Mouse (Mus musculus) frontal cortex, adult (tissue): Measurements from ENCODE around the gene Kazn.

Experiments used
- ATAC-seq: cut with Nextera tagmentation; 2 replicates; pipeline ENCODE4 v1.9.2; 2017; ENCODE audit warnings: mild to moderate bottlenecking, moderate library complexity, mixed read lengths; ENCODE audit not compliant: low TSS enrichment

Gene Kazn

GRCm38 (mm10) chr4:142165363-142165762, 73.8 kb downstream of the Kazn start:
- no peak for ATAC-seq

DNA sequence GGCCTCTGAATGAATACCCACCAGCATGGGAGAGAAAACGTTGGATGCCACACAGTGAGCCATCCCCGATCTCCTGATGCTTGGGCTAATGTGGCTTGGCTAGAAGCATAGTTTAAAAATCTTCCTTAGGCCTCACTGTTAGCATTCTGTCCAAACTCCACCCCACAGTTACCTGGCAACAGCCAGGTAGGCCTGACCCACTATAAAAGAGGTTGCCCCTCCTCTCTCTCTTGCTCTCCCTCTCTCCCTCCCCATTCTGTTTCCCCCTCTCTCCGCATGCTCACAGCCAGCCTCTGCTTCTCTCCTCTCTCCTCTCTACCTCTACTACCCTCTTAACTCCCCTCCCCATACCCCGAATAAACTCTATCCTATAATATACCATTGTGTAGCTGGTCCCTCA, 74.8 kb downstream of the Kazn start:
- ATAC-seq, result no peak

DNA sequence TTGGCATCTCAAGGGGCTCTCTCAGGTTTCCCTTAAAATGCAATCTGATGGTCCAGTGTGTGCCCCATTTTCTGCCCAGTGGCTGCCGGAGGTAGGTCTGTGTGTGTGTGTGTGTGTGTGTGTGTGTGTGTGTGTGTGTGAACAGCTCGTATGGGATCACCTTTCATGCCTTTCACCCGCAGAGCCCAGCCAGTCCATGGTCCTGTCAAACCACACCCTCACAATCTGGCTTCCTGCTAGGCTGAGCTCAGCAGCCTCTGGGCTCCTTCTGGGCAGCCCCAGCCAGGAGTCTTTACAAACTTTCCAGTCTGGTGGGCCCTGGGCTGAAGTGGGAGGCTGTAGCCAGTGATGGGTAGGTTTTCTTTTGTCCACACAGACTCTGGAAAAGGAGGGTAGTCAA, 75.3 kb downstream of the Kazn start:
- no peak for ATAC-seq

DNA sequence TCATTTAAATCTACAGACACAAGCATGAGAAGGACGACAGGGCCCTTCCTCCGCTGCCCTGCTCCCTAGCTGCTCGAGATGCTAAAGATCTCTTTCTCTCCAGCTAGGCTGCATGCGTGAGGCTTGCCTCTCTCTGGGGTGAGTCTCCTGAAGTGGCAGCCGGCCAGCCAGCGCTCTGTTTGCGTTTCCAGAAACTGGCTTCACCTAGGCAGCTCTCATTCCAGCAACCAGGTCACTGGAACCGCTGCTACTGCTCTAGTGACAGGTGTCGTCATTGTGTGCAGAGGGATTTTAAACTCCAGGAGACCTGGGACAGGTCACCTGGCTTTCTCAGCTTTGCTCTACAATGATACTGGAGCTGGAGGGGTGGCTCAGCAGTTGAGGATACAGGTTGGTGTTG, 76.5 kb downstream of the Kazn start:
- ATAC-seq, result no peak

- no peak for ATAC-seq
Observed at GRCm38 (mm10) chr4:142162102-142162501, 77.1 kb downstream of the Kazn start.

DNA sequence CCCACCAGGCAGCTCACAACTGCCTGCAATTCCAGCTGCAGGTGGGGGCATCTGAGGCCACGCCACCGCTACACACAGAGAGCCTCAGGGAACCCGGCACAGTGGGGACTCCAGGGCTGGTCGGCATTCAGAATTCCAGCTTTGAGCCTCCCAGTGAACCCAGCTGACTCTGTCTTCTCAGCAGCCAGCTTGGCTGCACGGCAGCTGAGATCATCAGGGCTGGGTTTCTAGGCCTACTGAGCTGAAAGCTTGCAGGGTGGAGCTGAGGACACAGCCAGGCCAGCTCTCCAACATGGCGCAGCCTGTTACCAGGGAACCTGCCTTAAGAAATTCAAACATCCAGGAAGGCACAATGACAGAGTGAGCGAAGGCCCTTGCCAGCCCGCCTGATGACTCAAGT, 79.2 kb downstream of the Kazn start:
- ATAC-seq, result peak; percentile 80

- ATAC-seq, result 0 out of 2 replicates have a peak, but pooled peaks have one; percentile 12
Observed at GRCm38 (mm10) chr4:142156506-142156905, 82.7 kb downstream of the Kazn start.

GRCm38 (mm10) chr4:142154246-142154645, 85.0 kb downstream of the Kazn start:
- ATAC-seq, result no peak

DNA sequence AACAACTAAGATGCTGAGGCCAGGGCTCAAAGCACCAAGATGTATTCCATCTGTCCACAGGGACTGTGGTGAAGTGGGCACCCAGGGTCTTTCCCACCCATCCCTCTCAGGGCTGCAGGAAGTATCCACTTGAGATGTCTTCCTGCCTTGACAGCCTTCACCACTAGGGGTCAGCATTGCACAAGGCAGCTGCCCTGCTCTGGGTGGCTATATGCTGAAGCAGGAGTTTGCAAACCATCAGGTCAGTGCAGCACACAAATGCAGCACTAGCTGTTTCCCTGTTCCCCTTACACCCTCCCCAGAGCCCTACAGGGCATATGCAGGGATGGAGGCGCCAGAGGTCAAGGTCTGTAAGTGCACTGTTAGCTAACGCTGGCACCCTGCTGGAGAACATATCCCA, 85.7 kb downstream of the Kazn start:
- ATAC-seq, result peak; percentile 76

- ATAC-seq, result no peak
Observed at GRCm38 (mm10) chr4:142152733-142153422, 86.3 kb downstream of the Kazn start.

- ATAC-seq, result no peak
Observed at GRCm38 (mm10) chr4:142150086-142150485, 89.1 kb downstream of the Kazn start.

DNA sequence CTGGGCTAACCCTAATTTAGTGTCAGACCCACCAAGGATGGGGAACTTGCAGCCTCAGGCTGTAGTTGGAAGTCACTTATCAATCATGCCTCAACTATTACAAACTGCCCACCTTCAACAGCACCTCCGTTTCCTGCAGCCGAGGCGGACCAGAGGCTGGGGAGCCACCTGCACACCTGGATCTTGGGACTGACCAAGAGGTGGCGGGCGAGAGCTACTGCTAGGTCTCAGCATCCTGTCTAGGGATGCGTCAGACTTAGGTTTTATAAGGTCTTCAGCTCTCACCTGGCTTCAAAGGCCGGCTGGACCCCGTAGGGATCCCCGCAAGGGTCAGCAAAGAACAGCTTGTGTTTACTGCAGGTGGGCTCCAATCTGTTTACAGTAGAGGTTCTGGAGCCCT, 90.0 kb downstream of the Kazn start:
- no peak for ATAC-seq

GRCm38 (mm10) chr4:142147671-142148070, 91.5 kb downstream of the Kazn start:
- ATAC-seq, result no peak

DNA sequence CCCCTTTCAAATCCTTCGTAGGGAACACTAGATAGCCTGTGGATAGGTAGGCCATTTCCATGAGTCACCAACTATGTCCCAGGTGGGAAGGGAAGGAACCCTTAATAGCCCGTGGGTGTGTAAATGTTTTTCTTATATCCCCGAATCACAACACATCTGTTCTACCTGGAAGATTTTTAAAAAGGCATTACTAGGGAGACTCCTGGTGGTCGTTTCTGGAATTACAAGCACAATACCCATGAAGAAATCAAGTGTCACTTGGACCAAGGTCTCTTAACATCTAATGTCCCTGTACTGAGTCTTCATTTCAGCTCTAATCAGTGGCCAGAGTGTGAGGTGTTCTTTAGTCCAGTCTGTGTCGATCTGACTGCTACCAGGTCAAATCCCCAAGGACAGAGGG, 95.1 kb downstream of the Kazn start:
- no peak for ATAC-seq

DNA sequence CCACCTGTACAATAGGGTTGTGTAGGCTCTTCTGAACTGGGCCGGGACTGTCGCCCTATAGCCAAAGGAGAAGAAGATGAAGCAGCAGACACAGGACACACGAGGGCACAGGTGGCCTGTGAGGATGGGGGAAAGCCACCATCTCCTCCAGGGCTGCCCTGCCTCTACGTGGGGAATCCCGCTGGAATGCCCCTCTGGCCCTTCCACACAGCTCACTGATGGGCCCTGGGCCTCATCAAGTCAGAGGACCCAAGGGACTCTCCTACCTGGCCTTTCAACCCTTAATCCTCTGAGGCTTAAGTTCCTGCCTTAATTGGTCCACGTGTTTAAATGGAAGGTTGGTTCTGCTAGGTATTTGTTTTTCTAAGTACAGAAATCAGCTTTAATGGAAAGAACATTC, 95.9 kb downstream of the Kazn start:
- no peak for ATAC-seq

DNA sequence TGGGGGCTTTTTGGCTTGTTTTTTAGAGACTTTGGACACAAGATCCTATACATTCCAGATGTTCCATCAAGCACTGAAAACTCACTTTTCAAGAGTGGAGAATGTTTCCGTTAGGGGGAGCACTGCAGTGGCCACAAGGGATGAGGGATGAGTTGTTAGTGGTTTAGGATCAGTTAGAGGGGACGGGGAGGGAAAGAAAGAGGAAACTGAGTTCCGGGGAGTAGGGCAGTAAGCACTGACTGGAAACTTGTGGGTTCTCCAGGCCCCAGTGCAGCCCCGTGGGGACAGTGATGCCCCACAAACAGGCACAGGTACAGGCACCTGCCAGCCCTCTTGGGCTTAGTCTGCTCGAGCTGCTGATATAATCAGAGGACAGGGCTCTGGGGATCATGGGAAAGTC, 99.5 kb downstream of the Kazn start:
- no peak for ATAC-seq

DNA sequence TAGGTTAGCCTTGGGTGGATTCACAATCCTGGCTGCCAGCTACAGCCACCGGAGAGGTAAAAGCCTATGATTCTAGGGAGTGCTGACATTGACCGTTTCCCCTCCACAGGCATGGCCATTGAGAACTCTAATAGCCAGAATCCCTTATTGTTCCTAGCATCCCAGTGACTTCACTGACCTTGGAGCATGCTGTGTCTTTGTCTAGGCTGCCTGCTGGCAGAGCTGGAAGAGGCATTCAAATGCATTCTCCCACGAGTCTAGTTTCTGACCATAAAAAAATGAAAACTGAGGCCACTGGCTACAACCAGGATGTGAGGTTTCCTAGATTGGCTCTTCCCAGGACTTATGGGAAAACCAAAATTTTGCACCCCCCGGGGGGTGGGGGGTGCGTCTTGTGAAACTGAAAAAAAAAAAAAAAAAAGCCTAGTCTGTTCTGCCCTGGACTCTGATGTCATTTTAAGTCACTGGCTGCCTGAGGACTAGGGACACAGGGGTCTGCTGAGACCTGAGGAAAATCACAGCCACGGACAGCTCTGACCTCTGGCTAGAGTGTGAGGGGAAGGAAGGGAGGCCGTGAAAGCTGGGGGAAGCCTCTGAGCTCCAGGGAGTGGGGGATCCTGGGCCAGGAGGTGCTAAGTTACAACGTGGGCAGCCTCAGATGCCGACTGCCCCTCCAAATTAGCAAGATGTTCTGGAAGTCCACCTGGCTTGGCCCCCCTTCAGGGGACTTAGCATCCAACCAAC, 100.7 kb downstream of the Kazn start:
- no peak for ATAC-seq

DNA sequence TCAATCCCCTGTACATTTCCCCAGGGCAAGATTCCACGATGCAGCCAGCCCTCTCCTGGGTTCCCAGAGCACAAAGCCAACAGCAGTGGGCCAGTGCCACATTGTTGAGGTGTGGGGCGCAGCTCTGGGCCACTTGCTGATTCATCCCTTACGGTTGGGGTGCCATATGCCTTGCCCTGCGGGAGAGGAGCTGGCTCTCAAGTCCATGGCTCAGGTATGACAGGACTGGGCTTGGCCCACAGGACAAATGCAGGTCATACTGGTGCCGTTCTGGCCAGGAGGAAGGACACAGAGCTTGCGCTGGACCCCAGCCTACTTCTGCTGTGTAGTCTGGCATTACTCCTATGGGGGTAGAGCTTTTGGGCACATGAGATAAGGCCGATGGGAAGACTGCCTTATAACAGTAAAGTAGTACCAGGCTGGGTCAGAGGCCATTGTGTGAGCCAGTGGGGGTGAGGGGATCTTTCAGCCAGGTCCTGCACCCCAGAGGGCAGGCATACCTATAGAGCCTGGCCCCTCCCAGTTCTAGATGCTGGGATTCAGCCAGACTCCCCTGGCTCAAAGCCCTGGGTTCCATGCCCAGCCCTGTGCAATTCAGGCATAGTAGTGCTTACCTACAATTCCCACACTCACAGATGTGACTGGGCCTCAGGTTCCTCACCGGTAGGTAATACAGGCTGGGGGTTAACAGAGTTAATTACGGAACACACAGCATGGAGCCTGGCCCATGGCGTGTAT, 102.3 kb downstream of the Kazn start:
- ATAC-seq, result no peak

DNA sequence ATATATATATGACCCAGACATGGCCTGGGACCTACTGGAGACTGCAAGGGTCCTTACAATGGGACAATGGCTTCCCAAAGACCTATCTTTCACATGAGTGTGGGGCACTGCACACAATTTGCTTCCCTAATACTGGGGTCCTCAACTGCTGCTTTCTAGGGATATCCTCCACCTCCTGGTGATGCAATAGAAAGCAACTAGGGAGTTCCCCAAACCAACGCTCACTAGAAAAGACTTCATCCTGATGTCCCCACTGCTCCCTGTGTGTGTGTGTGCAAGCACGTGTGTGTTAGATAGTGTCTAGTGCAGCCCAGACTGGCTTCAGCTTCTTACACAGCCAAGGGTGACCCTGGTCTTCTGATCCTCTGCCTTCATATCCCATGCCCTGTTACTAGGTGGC, 103.7 kb downstream of the Kazn start:
- ATAC-seq, result no peak

GRCm38 (mm10) chr4:142130162-142130561, 109.0 kb downstream of the Kazn start:
- ATAC-seq, result no peak

DNA sequence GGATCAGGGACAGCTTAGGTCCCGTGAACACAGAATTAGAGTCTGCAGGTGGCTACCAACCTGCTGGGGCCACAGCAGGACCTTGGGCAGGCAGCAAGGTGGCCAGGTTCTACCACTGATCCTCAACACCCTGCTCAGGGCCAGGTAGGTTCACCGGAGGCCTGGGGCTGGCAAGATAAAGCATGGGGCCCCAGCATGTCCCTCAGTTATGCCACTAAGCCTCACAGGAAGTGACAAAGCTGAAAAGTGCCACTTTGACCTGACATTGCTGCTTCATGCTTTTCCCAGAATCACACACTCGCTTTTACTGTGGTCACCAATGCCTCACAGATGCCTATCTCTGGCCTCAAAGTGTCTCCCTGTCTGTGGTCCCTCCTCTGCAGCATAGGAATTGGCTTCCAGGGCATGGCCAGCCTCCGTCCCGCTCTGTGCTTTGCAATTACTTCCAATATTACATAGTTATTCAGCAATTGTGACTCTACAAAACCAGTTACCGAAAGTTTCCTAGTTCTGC, 111.9 kb downstream of the Kazn start:
- no peak for ATAC-seq

DNA sequence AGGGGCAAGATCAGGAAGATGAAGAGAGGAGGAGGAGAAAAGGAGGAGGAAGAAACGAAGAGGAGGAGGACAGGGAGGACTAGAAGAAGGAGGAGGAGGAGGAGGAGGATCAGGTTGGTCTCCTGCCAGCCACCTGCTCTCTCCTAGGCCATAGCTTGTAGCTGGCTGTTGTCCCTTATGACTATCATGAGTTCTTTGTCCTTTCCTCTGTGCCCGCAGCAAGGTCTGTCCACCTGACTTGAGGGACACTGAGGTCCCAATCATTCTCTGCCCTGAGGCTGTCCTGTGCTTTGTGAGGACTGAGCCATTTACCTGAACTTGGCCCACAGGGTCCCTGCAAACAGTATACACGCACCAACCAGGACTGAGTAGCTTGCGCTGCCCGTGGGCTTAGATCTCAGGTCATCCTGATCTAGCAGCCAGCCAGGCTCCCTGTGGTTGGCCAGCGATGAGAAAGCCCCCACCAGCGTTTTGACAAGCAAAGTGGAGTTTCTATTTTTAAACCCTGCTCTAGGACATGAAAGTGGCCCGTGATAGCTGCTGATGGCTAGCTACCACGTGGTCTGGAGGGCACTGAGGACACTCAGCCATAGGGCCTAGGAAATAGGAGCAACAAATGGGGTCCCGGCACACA, 112.4 kb downstream of the Kazn start:
- ATAC-seq, result no peak
